Mouse (Mus musculus): ENCODE data around the gene Rassf1. TPM values are rescaled to one million over a fixed set of nuclear protein-coding genes. Genes with fewer than 3 reads are reported as not detected.

Gene Rassf1
- total and polyA plus RNA-seq, 3 experiments, result 11.6 to 17.7 (median 15.3) TPM

DNA sequence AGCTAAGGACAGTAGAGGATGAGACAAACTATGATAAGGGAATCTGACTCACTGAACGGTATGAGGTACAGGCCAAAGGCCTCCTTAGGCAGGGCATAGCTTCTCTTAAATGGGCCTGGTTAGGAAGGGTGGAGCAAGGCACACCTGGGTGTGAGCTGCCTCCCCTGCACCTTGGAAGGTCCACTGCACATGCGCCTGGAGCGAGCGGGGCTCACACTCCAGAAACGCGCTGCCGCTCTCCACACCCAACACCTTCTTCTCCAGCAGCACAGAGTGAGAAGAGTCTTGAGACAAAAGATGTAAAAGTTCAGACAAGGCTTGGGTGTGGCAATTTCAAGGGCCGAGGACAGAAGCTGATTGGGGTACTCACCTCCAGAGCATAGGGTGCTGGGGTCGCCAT is 48.1 kb downstream of the Rassf1 start:
- Histone ChIP-seq H3K4me2 (ENCODE audit: insufficient read depth, low read depth, poor library complexity, severe bottlenecking) (no peak overlapping the region), H3K27me3 (replicated peaks) (no peaks in the 10 kb centered on the region), H3K36me3 (replicated peaks in 1 of 2; ENCODE audit: control insufficient read depth in 1 of 2, insufficient read depth in 1 of 2, low read length in 1 of 2) (peaks cover 4 to 70% of the 10 kb centered on the region in 2 experiments), H3K27ac (ENCODE audit: insufficient read depth, low read depth) (no peak overlapping the region), H3K79me2 (replicated peaks; ENCODE audit: control insufficient read depth, extremely low read depth, insufficient read depth, poor library complexity, severe bottlenecking) (no peaks in the 10 kb centered on the region), H3K4me1 (ENCODE audit: control insufficient read depth in 1 of 2, insufficient read depth in 2 of 2) (peaks cover 24 to 39% of the 10 kb centered on the region in 2 experiments), H3K4me3 (replicated peaks in 1 of 3; ENCODE audit: low read depth in 2 of 3, low read length in 2 of 3, poor library complexity in 1 of 3) (no peak overlapping the region), H3K9ac (ENCODE audit: insufficient read depth, low read depth) (no peak overlapping the region), H3K9me3 (replicated peaks; ENCODE audit: low read length) (no peaks in the 10 kb centered on the region)
- no peak for TF ChIP-seq MEF2A (IDR thresholded peaks at IDR 0.05; ENCODE audit: borderline replicate concordance, low read depth, low read length)
- TF ChIP-seq SMC3 (IDR thresholded peaks at IDR 0.05; ENCODE audit: low read depth, low read length), result no peak
- TF ChIP-seq USF1 (IDR thresholded peaks at IDR 0.05; ENCODE audit: low read depth, low read length), result no peak
- no peak for TF ChIP-seq ETS1 (conservative IDR thresholded peaks at IDR 0.05; ENCODE audit: low read depth, low read length)
- TF ChIP-seq KAT2A (IDR thresholded peaks at IDR 0.05; ENCODE audit: insufficient replicate concordance, low read length), result no peak
- TF ChIP-seq BHLHE40 (IDR thresholded peaks at IDR 0.05; ENCODE audit: low read depth, low read length), result no peak
- TF ChIP-seq MAFK (IDR thresholded peaks at IDR 0.05; ENCODE audit: insufficient replicate concordance, low read length), result no peak
- no peak for TF ChIP-seq SIN3A (IDR thresholded peaks at IDR 0.05; ENCODE audit: low read length)
- no peak for TF ChIP-seq TBP (conservative IDR thresholded peaks at IDR 0.05; ENCODE audit: low read depth, low read length)
- TF ChIP-seq UBTF (IDR thresholded peaks at IDR 0.05; ENCODE audit: low read depth, low read length), result no peak
- no peak for TF ChIP-seq MXI1 (IDR thresholded peaks at IDR 0.05; ENCODE audit: low read depth, low read length)
- TF ChIP-seq NRF1 (IDR thresholded peaks at IDR 0.05; ENCODE audit: low read depth, low read length), result no peak
- no peak for TF ChIP-seq ELF1 (IDR thresholded peaks at IDR 0.05; ENCODE audit: low read depth, low read length)
- no peak for TF ChIP-seq RAD21 (IDR thresholded peaks at IDR 0.05; ENCODE audit: low read depth, low read length)
- no peak for TF ChIP-seq MAZ (IDR thresholded peaks at IDR 0.05; ENCODE audit: low read depth, low read length)
- dilution Hi-C loops (cut with MboI; ENCODE audit: extremely low pct_ligation_motif_present, extremely low pct_unique_long_range_greater_than_20kb, low sequenced_read_pairs), result no loop called here
- in situ Hi-C loops (cut with MboI; ENCODE audit: low pct_ligation_motif_present, low pct_unique_long_range_greater_than_20kb, low sequenced_read_pairs), result no loop called here
- no peak for DNase-seq (ENCODE audit: extremely low read depth)

DNA sequence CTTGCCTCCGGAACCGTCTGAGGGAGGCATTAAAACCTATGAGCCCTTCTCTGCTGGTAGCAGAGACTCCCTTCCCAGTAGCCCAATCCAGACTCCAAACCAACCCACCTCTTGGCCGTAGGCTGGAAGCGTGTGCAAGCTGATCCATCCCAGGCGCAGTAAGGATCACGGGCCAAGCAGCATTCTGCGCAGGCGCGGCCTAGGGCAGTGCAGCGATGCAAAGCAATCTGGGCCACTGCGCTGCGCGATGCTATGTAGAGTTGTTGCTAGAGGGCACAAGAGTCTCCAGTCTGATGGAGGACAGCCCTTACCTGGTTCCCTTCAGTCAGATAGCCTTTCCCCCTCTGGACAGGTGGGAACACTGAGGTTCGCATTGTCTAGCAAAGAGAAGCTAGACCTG is 48.5 kb downstream of the Rassf1 start:
- Histone ChIP-seq H3K27ac (ENCODE audit: insufficient read depth, low read depth) (no peak overlapping the region), H3K4me1 (ENCODE audit: control insufficient read depth in 1 of 2, insufficient read depth in 2 of 2) (peaks cover 24 to 43% of the 10 kb centered on the region in 2 experiments), H3K9me3 (replicated peaks; ENCODE audit: low read length) (no peaks in the 10 kb centered on the region), H3K4me3 (replicated peaks in 1 of 3; ENCODE audit: low read depth in 2 of 3, low read length in 2 of 3, poor library complexity in 1 of 3) (no peak overlapping the region), H3K4me2 (ENCODE audit: insufficient read depth, low read depth, poor library complexity, severe bottlenecking) (no peak overlapping the region), H3K36me3 (replicated peaks in 1 of 2; ENCODE audit: control insufficient read depth in 1 of 2, insufficient read depth in 1 of 2, low read length in 1 of 2) (peaks cover 4 to 66% of the 10 kb centered on the region in 2 experiments), H3K79me2 (replicated peaks; ENCODE audit: control insufficient read depth, extremely low read depth, insufficient read depth, poor library complexity, severe bottlenecking) (no peaks in the 10 kb centered on the region), H3K27me3 (replicated peaks) (no peaks in the 10 kb centered on the region), H3K9ac (ENCODE audit: insufficient read depth, low read depth) (no peak overlapping the region)
- dilution Hi-C loops (cut with MboI; ENCODE audit: extremely low pct_ligation_motif_present, extremely low pct_unique_long_range_greater_than_20kb, low sequenced_read_pairs), result no loop called here
- in situ Hi-C loops (cut with MboI; ENCODE audit: low pct_ligation_motif_present, low pct_unique_long_range_greater_than_20kb, low sequenced_read_pairs), result no loop called here
- TF ChIP-seq ZKSCAN1 (IDR thresholded peaks at IDR 0.05; ENCODE audit: borderline replicate concordance, low read depth, low read length) (no peak), JUN (IDR thresholded peaks at IDR 0.05; ENCODE audit: insufficient read depth, low read depth, low read length) (no peak), MAFK (IDR thresholded peaks at IDR 0.05; ENCODE audit: insufficient replicate concordance, low read length) (no peak), EP300 (IDR thresholded peaks at IDR 0.05; ENCODE audit: low read length) (no peak), PAX5 (IDR thresholded peaks at IDR 0.05; ENCODE audit: low read length) (no peak), MAZ (IDR thresholded peaks at IDR 0.05; ENCODE audit: low read depth, low read length) (no peak), RCOR1 (conservative IDR thresholded peaks at IDR 0.05; ENCODE audit: low read depth, low read length) (no peak), KAT2A (IDR thresholded peaks at IDR 0.05; ENCODE audit: insufficient replicate concordance, low read length) (no peak), MEF2A (IDR thresholded peaks at IDR 0.05; ENCODE audit: borderline replicate concordance, low read depth, low read length) (no peak), USF2 (conservative IDR thresholded peaks at IDR 0.05; ENCODE audit: low read depth, low read length) (no peak), MAX (IDR thresholded peaks at IDR 0.05; ENCODE audit: low read length) (no peak), MYC (IDR thresholded peaks at IDR 0.05; ENCODE audit: low read depth, low read length) (no peak), TCF12 (IDR thresholded peaks at IDR 0.05; ENCODE audit: low read depth, low read length) (no peak), NELFE (IDR thresholded peaks at IDR 0.05; ENCODE audit: low read depth, low read length) (no peak), CTCF (conservative IDR thresholded peaks at IDR 0.05 in 1 of 2, IDR thresholded peaks at IDR 0.05 in 1 of 2; ENCODE audit: low read depth in 2 of 2, low read length in 2 of 2) (no peak), MXI1 (IDR thresholded peaks at IDR 0.05; ENCODE audit: low read depth, low read length) (no peak), GABPA (IDR thresholded peaks at IDR 0.05; ENCODE audit: insufficient replicate concordance, low read depth, low read length) (no peak), IRF4 (IDR thresholded peaks at IDR 0.05; ENCODE audit: low read depth, low read length) (no peak), E2F4 (IDR thresholded peaks at IDR 0.05; ENCODE audit: insufficient replicate concordance, low read depth, low read length) (no peak)
- no peak for DNase-seq (ENCODE audit: extremely low read depth)
